Mouse (Mus musculus) adrenal gland, adult 2 months (tissue): ENCODE measurements around the gene Oaz2. TPM values are rescaled to one million over a fixed set of nuclear protein-coding genes. Genes with fewer than 3 reads are reported as not detected.

Experiments
- DNase-seq: peaks from one replicate; pipeline ENCODE4 v3.0.0; 2021
- long read RNA-seq: library from polyadenylated mRNA; stranded (forward); transcript quantifications from one replicate; pipeline ENCODE4 v2.0.0, GENCODE M21; 2021
- polyA plus RNA-seq: library from polyadenylated mRNA; depleted of rRNA; stranded (reverse); fragments of >200 nt; gene quantifications from 2 replicates; pipeline ENCODE4 v1.2.3, GENCODE M21; 2012; rRNA removed
- total RNA-seq, 2 experiments: library from RNA; stranded (reverse); gene quantifications; 2 replicates each; pipeline ENCODE4 v1.2.3; 2021

The Oaz2 gene
- total RNA-seq, result 100 to 1,000 TPM; 101 to 156 TPM
- 172 and 201 TPM in 2 replicates for polyA plus RNA-seq
- long read RNA-seq, partial matches to known transcripts, result 10 of 216 reads
- long read RNA-seq, other reads (novel, unspliced or antisense), result 204 of 216 reads

DNA sequence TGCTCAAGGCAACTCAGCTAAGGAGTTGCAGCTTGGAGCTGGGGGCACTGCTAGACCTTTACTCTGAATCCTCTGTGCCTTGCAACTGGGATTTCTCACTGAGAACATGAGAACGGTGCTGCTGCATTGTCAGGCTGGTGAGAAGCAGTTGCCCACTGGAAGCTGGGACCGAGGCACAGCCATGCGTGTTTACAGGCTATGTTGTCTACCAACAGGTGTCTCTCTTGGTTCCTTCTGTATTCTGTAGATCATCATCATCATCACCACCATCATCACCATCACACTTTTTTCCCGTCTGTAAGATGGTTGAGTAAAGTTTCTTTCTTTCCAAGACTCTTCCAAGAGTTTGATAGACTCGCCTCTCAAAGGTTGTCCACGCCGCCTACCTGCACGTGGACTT, at the start of gene Oaz2:
Oaz2 (plus strand) TSS at position 301 of the 400 bp plus-strand sequence.
- no peak for DNase-seq

DNA sequence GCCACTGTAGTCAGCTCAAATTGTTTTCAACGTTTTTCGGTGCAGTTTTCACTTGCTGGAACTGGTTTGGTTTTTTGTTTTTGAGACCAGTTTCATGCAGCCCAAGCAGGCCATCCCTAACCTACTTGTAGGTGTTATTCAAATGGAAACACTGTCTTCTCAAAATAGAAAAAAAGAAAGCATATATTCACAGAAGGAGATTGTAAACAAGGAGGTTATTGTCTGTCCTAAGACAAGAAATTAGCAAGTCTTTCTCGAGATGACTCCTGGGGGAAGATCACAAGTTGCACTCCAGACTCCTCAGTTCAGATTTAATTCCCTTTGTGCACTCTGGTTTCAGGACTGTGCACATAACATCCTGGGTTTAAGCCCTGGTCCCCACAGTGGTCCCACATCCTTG, 48.5 kb upstream of the Oaz2 start:
- DNase-seq, result no peak

DNA sequence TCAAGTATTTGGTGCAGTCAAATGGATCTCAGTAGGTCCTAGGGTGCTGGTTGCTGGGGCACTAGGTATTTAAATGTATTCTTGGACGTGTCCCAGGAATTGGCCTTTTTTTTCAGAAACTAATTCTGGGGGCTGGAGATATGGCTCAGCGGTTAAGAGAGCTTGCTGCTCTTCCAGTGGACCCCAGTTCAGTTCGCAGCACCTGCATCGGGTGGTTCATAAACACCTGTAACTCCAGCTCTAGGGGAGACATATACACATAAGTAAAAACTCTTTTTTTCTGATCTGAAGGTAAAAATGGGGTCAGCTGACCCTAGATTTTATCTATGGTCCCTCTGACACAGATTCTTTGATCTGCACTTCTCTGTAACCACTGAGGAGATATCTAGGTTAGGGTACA, 46.6 kb upstream of the Oaz2 start:
- DNase-seq, result no peak

DNA sequence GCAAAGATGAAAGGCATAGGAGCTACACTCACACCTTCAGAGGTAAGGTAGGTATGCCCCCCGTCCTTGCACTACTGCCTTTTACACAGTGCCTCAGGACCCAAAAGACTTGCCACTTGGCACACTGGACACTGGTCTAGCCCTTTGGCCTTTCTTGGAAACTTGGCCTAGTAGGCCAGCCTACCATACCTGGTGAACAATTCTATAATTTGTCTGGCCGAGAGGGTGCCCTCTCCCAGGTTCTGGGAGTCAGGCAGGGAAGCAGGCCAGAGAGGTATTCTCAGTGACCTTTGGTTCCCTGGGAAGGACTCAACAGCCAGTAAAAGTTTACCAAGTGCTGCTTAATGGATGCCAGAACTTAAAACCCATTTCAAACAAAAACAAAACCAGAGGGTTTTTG, 46.1 kb upstream of the Oaz2 start:
- no peak for DNase-seq

DNA sequence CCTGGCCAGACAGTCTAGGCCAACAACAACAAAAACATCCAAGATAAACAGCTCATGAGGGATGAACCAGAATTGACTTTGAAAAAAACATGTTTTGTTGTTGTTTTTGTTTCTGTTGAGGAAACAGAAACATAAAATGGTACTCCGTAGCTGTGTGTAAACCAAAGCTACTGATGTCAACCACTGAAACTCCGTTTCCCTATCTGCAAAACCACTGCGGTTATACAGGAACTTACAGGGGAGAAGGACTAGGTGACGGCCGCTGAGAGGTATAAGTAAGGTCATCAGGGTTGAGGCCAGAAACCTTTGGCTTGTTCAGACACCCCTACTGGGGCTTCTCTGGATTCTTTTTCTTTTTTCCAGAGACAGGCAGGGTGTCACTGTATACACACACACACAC, 45.0 kb upstream of the Oaz2 start:
- no peak for DNase-seq

DNA sequence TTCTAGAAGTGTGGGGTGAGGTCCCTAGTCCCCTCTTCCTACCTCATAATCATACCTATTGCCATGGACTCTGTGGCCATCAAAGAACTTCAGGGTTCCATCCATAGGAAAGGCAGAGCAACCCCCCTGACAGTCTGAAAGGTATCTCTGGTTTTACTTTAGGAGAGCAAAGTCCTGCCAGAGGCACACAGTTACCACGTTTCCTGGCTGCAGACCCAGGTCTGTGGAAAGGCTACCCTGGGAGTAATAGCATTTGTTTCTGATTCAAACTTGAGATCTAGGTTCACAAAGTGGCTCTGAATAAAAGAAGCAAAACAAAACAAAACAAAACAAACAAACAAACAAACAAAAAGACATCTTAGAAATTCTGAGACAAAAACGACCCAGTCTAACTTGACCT, 43.5 kb upstream of the Oaz2 start:
- DNase-seq, result no peak

DNA sequence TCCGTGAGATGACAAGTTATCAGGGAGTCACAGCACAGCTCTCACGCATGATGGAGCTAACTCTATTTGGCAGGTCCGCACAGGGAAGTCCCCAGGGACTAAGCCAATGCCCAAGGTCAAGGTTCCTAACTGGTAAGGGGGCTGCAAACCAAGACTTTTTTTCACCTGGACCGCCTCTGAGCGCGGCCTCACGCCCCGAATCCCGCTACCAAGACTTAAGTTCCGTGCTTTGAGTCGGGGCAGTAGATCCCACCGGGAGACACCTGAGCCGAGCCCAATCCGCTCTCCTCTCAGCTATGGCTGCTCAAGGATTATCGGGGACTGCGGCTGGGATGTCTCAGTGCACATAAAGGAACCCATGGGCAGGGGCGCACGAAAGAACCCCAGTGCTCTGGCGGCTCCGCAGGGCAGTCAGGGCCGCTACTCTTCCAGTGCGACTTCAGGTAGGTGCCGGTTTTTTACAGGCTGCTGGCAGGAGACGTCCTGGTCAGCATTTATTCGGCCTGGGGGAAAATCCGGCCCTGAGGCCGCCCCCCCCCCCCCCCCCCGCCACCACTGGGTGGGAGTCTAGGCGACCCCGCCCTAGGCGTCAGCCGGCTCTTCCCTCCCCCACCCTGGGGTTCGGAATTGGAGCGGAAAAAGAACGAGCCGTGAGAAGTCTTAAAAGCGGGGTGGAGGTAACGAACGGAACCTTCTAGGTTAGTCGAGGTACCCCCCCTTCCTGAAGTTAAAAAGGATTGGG, 38.6 kb upstream of the Oaz2 start, which contains the start of gene Rbpms2:
Rbpms2 (plus strand) TSS at position 624 of the 742 bp plus-strand sequence.
- peak; percentile 73 for DNase-seq

DNA sequence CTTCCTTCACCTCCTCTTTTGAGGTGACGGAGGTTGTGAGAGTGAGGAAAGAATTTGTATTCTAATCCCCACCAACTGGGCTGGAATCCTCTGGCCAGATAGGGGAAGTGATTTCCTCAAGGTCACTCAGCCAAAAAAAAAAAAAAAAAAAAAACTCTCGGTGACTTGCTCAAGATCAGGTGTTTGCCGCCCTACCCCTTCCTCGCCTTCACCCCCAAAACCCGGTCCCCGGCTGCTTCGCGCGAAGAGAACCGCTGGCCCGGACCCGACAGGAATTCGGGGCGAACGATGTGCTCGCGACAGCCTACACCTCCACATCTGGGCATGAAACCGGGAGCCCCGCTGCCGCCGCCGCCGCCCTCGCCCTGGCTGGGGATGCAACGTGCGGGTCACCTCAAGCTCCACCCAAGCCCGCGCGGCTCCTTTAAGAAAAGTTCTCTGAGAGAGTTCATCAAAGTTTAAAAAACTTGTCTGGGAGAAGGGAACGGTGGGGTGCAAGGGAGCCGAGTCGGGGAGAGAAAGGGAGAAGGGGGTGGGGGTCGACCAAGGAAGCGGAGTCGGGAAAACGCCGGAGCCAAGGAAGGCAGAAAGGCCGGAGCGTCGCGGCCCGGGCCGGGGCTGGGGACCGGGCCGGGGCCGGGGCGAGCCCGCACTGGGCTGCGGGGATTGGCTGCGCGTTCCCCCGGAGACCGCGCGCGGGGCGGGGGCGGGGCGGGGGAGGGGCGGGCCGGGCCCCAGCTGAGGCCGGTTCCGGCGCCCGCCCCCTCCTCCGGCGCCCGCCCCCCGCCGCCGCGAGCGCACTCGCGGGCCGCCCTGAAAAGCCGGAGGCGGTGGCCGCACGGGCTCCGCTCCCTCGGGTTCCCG, 37.8 kb upstream of the Oaz2 start:
- DNase-seq, result peak; percentile 88

DNA sequence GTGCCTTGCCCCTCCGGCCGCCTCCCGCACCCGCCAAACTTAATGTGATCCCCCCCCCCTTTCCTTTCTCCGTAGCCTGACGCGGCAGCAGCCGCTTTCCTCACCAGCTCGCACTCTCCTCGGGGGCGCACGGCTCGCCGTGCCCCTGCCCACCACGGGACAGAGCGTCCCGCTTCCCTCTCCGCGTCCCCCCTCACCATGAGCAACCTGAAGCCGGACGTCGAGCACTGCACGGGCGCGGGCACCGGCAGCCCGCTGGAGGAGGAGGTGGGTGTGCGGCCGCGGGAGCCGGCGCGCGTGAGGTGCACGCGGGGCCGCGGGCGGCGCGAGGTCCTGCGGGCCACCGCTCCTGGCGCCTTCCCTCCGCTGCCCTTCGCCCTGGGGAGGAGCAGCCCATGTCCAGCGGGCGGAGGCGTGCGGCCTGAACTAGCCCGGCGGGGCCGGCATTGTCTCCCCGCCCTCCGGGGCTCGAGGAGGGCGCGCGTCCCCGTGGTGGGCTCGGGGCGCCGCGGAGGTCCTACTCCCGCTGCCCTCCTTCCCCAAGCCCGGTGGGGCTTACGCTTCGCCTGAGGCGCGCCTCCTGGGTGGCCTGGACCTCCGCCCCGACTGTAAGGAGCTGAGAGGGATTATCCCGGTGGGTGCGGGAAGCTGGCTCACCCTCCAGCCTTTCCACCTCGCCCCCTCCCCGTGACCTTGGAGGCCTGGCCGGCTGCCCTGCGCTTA, 37.0 kb upstream of the Oaz2 start:
- DNase-seq, result peak; percentile 75

DNA sequence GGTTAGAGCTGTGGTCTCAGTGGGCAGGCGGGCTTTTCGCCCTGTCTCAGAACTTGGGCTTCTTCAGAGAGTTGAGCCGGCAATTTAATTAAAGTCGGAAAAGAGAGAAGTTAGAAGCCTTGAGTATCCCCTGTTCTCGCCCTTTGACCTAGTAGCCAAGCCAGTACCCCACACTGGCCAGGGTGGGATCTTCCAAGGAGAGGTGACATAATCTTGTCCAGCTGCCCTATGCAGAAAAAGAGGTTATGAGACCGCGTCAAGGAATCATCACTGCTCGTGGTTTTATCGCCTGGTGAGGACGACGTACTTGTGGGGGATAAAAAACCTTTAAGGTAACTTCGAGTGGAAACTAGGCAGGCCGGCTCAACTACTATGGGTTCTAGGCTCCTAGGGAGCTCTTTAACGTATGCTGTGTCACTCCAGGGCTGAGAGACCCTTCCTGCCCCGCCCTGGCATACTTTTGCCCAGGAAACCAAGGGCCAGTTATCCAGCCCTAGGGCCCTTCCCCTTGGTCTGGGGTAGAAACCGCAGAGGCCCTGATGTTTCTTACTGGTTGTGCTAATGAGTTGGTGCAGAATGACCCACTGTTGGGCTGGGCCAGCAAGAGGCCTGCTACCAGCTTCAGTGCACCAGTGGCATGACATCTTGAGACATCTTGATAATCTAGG, 36.3 kb upstream of the Oaz2 start:
- DNase-seq, result peak; percentile 38

DNA sequence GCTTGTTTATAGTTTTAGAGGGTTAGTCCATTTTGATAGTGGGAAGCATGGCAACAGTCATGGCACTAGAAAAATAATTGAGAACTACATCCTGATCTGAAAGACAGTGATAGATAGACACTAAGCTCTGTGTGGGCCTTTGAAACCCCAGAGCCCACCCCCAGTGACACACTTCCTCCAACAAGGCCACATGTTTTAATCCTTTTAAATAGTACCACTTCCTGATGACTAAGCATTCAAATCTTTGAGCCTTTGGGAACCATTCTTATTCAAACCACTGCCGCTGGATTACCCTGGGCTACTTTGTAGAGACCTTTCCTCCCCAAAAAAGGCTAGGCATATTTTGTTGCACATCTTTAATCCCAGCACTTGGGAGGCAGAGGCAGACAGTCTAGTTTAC, 32.0 kb upstream of the Oaz2 start:
- no peak for DNase-seq

DNA sequence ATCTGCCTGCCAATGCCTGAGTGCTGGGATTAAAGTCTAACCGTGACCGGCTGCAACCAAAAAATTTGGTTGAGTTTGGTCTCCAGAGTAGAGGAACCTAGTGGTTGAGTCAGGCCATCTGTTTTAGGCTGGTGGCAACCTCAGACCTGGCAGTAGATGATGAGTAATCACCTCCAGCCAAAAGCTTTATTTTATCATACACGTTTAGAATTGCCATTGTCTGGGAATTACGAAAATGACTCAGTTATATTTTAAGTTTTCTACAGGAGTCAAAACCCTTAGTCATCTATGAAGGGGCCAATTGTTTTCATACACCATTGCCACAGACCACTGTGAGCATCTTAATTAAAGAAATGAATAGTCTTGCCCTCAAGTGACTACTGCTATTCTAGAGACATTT, 30.9 kb upstream of the Oaz2 start:
- DNase-seq, result no peak

DNA sequence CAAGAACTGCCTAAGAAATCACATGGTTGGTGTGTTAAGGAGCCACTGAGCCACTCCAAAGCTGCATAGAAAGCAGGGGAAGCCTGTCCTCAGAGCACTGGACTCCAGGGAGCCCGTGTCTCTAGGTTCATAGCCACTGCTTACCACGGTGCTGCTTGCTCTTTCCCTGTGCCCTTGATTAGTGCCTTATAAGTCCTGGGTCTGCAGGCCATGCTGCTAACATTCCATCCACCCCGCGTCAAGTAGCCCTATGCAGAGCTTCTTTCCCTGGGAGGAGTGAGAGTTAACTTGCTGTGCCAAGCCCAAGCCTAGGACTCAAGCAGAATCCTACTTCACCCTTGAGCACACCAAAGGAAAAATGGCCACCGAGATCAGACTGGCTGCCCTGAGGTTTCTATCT, 28.7 kb upstream of the Oaz2 start:
- DNase-seq, result no peak

DNA sequence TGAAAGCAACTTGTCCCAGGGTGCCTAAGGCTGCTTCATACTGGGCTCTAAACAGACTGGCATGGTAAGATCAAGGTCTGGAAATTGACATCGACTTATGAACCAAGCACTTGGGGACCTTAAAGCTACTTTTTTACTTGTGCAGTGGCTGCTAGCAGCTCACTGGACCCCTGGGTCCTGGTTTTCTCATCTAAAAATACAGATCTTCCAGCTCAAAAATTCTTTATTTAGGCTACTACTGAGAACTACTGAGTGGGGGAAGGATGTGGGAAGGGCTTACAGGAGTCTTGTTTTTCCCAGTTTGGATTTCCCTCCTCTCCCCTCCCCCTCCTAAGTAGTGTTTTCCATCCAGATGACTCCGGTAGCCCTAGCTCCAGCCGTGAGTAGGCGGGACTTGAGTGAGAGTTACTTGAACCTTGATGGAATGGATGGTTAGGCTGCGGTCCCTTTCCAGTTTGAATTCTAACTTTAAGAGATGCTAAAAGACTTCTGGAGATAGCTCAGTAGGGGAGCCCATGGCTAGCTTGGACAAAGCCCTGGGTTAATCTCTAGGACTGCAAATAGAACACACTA, 26.9 kb upstream of the Oaz2 start:
- DNase-seq, result no peak

DNA sequence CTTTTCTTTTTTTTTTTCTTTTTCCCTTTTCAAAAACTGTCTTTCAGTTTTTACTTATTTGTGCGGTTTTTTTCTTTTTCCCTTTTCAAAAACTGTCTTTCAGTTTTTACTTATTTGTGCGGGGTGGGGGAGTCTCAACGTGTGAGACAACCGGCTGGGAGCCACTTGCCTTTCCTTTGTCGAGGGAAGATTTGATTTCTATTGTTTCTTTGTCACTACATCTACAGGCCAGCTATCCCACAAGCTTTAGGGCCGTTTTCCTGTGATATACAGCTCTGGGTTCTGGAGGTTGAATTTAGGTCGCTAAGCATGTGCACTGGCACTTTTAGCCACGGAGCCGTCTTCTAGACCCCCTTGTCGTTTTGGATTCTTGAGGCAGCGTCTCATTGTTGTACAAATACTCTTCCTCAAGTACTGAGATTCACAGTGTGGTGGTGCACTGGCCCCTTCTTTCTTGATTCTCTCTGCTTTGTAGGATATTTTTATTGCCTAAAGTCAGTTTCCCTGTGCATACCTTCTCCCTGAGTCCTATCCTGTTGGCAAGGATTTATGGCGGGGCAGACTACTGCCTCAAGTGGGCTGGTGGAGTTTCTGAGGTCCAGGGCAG, 26.3 kb upstream of the Oaz2 start:
- DNase-seq, result no peak

DNA sequence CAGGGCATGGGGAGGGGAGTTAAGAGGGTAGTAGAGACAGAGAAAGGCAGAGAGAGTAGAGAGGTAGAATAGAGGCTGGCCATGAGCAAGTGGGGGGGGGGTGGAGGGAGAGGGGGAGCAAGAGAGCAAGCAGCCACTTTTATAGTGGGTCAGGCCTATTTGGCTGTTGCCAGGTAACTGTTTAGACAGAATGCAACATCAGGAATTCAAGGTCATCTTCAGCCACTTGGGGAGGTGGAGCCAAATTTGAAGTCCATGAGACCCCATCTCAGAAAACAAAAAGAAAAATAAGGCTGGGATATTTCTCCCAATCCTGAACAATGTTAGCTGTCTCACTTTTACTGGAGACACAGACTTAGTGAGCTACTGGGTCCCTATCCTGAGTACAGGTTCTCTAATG, 25.3 kb upstream of the Oaz2 start:
- DNase-seq, result no peak

DNA sequence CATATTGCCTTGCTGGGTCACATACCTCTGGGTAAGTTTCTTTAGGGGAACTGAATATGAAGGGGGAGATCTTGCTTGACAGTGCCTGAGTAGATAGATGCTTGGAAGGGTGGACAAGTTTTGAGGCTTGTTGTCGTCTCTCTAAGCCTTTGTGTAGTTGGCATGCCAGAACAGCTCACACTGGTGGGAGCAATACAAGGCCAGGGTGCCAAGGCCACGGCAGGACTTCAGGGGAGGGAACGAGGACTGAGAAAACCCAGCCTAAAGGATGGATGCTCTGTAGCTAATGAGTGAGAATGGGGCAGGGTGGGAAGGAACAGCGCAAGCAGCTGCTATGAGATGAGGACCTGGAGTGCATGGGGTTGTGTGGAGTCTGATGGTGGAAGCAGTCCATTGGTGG, 22.8 kb upstream of the Oaz2 start:
- DNase-seq, result peak; percentile 70

DNA sequence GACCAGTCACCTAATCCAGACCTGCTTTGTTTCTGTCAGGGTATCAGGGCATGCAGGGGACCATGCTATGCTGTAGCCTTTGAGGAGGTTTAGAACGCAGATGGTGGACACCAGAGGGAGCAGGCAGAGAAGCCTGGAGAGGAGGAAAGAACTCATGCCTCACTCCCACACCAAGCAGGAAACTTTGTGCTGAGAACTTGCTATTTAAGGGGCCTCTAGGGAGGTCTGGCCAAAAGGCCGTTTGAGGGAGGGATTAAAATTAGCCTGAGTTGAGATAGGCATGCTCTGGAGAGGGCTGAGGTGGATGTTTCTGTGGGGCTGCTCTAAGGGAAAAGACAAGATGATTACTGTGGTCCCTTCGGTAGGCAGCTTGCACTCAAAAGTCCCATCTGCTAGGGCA, 21.8 kb upstream of the Oaz2 start:
- no peak for DNase-seq

DNA sequence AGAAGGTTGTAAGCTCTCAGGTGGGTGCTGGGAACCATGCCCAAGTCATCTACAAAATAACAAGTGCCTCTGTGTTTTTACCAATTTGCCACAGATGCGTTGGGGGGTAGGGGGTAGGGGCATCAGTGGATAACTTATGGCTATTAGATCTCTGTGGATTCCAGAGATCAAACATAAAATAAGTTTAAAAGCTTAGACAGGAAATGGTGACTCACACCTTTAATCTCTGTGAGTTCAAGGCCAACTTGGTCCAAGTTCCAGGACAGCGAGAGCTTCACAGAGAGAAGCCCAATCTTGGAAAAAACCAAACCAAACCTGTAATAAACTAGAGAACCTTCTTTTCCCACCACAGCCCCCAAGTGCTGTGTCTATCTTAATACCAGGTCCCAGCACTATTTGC, 21.0 kb upstream of the Oaz2 start:
- peak; percentile 59 for DNase-seq

DNA sequence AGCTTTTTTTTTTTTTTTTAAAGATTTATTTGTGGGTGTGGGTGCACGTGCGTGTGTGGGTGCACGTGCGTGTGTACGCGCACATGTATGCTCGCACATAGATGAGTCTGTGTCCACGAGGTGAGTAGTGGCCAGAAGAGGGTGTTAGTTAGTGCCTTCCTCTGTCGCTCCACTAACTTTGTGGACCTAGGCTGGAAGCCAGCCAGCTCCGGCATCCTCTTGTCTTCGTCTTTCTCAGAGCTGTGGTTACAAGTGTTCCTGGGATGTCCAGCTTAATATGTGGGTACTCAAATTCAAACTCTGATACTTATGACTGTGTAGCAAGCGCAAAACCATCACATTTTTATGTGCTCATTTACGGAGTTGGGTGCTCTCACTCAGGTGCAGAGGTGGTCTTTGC, 19.1 kb upstream of the Oaz2 start:
- DNase-seq, result no peak

DNA sequence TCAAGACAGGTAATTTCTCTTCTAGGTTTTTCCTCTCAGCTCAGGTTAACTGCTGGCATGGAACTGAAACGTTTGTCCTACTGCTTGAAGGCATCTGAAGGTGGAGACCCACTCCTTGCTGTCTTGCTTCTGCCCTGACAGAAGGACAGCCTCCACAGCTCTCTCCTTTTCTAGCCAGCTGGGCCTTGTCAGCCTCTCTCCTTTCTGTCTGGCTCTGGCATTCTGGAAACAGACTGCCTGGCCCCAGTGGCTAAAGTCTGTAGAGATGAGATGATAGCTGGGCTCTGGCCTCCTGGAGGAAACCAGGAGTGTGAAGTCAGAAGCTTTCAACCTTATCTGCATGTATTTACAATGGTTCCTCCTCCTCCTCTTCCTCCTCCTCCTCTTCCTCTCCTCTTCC, 17.8 kb upstream of the Oaz2 start:
- DNase-seq, result no peak
